Mouse (Mus musculus) ES-Bruce4 (cell line): ENCODE measurements around the gene Gm28305. TPM values are rescaled to one million over a fixed set of nuclear protein-coding genes. Genes with fewer than 3 reads are reported as not detected.

Experiments
- H3K27ac ChIP-seq: 2 replicates; pipeline ENCODE4 v1.5.1; 2012; ENCODE audit warnings: low read length, inconsistent platforms; ENCODE audit not compliant: insufficient read depth
- H3K27me3 ChIP-seq: 2 replicates; pipeline ENCODE4 v1.6.1; 2012; ENCODE audit warnings: mild to moderate bottlenecking, low read length, inconsistent platforms; ENCODE audit not compliant: control insufficient read depth, poor library complexity, insufficient read depth, severe bottlenecking
- H3K36me3 ChIP-seq: 2 replicates; pipeline ENCODE4 v1.6.1; 2012; ENCODE audit warnings: inconsistent platforms, mild to moderate bottlenecking, low read length, moderate library complexity; ENCODE audit not compliant: control insufficient read depth, poor library complexity, insufficient read depth, severe bottlenecking
- H3K4me1 ChIP-seq: one replicate; pipeline ENCODE4 v1.8.1; 2011; ENCODE audit warnings: low read length; ENCODE audit not compliant: control insufficient read depth, insufficient read depth
- H3K4me3 ChIP-seq: 2 replicates; pipeline ENCODE4 v1.5.1; 2011; ENCODE audit warnings: low read depth, mild to moderate bottlenecking, low read length
- H3K9ac ChIP-seq: 2 replicates; pipeline ENCODE4 v1.6.1; 2012; ENCODE audit warnings: low read depth, mild to moderate bottlenecking, inconsistent platforms; ENCODE audit not compliant: poor library complexity, severe bottlenecking
- H3K9me3 ChIP-seq: replicated peaks from 2 replicates; pipeline ENCODE4 v1.6.1; 2012; ENCODE audit warnings: mild to moderate bottlenecking, low read length, inconsistent platforms; ENCODE audit not compliant: control insufficient read depth, poor library complexity, insufficient read depth, severe bottlenecking
- CTCF ChIP-seq: IDR thresholded peaks from one replicate; pipeline ENCODE4 v1.8.1; 2011; ENCODE audit warnings: low read depth, low read length
- EP300 ChIP-seq: IDR thresholded peaks from 2 replicates; pipeline ENCODE4 v1.6.1; 2011; ENCODE audit warnings: low read depth, low read length; ENCODE audit not compliant: insufficient read depth
- POLR2A ChIP-seq: IDR thresholded peaks from one replicate; pipeline ENCODE4 v1.8.1; 2011; ENCODE audit warnings: low read length; ENCODE audit not compliant: insufficient read depth
- polyA plus RNA-seq: library from polyadenylated mRNA; stranded (reverse); fragments of >200 nt; gene quantifications from 2 replicates; pipeline ENCODE4 v1.2.4, GENCODE M21; 2011; ENCODE audit warnings: low read depth; ENCODE audit not compliant: missing spikeins, insufficient read depth, insufficient read length

The Gm28305 gene
- polyA plus RNA-seq, 1 experiment = not detected

DNA sequence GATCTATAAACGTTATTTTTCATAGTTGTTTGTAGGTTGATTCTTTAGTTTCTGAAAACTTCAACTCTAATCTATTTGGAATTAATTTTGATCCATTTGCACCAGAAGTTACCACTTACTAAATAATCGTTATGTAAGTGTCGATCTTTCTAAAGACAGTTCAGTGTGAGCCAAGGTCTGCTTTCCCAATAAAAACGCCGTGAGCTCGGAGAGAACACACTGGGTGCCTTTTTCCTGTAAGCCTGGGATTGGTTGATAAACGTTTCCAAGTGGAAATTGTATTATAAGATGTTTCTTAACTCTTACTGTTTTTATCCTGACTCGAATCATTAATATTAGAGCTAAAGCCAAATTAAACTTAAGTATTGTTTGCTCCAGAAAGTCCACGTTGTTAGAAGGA is 66.5 kb downstream of the Gm28305 start:
- H3K27me3 ChIP-seq = no peaks in the 10 kb centered on the region
- H3K4me3 ChIP-seq = no peak overlapping the region
- no peak for TF ChIP-seq CTCF
- TF ChIP-seq POLR2A = no peak
- TF ChIP-seq EP300 = no peak
- no peaks in the 10 kb centered on the region for H3K36me3 ChIP-seq
- peaks cover 9% of the 10 kb centered on the region for H3K9me3 ChIP-seq
- peaks cover 6% of the 10 kb centered on the region for H3K4me1 ChIP-seq
- H3K27ac ChIP-seq = no peak overlapping the region
- no peak overlapping the region for H3K9ac ChIP-seq

- TF ChIP-seq POLR2A (no peak), CTCF (no peak), EP300 (no peak)
- Histone ChIP-seq H3K9ac (no peak overlapping the region), H3K27ac (no peak overlapping the region), H3K9me3 (peaks cover 9% of the 10 kb centered on the region), H3K4me3 (no peak overlapping the region), H3K36me3 (no peaks in the 10 kb centered on the region), H3K27me3 (no peaks in the 10 kb centered on the region), H3K4me1 (peaks cover 4% of the 10 kb centered on the region)
Observed at GRCm38 (mm10) chr9:104107482-104107881, 67.0 kb downstream of the Gm28305 start.

DNA sequence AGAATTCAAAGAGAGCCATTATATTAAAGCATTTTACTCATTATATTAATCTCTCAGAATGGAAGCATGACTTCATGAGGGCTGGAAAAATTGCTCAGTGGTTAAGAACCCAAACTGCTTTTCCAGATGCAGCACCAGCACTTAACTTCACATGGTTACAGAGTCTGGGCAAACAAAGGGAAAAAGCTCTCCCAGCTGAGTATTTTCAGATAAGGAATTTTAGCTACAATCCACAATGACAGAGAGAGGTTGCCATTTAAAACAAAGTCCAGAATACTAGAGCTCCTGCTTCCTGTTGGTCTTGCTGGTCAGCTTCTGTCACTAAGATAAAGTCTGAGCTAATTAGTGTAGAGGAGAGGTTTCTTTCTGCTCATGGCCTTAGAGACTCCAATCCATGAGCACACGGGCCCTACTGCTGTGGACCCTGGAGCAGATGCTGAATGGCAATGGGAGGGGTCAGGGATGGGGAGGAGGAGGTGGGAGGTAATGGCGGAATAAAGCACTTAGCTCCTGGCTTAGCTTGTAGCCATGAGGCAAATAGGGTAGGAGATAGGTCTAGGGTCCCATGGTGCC is 68.2 kb downstream of the Gm28305 start:
- Histone ChIP-seq H3K27ac (no peak overlapping the region), H3K36me3 (no peaks in the 10 kb centered on the region), H3K27me3 (no peaks in the 10 kb centered on the region), H3K9me3 (peaks cover 9% of the 10 kb centered on the region), H3K9ac (no peak overlapping the region), H3K4me1 (no peaks in the 10 kb centered on the region), H3K4me3 (no peak overlapping the region)
- TF ChIP-seq POLR2A = no peak
- no peak for TF ChIP-seq EP300
- TF ChIP-seq CTCF = no peak

DNA sequence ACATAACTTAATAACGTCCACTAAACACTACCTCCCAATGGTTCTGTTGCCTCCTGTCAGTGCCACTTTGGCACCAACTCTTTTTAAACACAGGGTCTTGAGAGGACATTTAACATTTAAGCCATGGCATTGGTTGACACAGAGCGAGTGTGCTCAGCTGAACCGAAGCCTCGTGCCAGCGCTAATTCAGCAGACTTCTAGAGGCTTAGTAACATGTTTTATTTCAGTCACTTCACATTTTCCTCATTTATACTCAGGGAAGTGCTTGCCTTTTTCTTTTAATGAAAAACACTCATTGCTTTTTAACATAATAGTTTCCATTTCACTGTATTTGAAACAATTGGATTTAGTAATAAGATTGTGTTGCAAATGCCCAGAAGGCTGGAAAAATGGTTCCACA is 68.7 kb downstream of the Gm28305 start:
- no peak for TF ChIP-seq CTCF
- no peak for TF ChIP-seq POLR2A
- TF ChIP-seq EP300 = no peak
- Histone ChIP-seq H3K27me3 (no peaks in the 10 kb centered on the region), H3K36me3 (no peaks in the 10 kb centered on the region), H3K9ac (no peak overlapping the region), H3K9me3 (peaks cover 9% of the 10 kb centered on the region), H3K27ac (no peak overlapping the region), H3K4me1 (no peaks in the 10 kb centered on the region), H3K4me3 (no peak overlapping the region)

DNA sequence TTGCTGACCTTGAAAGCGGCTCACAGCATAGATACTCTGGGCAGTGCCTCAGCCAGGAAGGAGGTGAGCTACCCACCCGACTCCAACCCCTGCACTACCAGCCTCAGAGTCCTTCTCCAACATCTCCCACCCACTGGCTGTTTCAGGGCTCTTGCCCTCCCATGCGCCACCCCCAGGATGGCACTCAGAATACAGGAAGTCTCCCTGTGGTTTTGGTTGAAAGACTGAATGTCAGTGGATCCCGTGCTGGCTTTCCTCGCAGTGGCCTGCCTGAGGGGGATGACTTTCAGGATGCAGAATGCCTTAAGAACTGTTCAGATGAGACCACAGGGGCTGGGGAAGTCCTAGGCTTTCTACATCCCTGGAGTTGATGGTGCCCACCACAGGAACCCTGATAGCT is 82.6 kb downstream of the Gm28305 start:
- H3K27ac ChIP-seq = no peak overlapping the region
- no peak overlapping the region for H3K4me3 ChIP-seq

DNA sequence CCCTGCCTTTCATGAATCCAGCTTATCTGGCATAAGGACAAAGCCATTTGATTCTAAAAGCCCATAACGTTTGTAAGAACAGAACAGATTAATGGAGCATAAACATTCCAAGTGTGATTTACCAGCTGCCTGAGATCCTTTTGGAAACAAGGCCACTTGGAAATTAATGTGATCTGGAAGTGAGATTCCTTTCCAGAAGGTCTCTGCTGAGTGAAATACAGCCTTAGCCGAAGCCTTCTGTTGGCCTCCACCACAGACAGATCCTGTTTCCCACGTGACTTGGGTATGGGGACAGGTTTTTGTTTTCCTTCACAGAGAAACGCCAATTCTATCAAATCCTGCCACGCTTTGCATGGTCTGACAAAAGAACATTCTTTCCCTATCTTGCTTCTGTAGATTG is 83.2 kb downstream of the Gm28305 start:
- Histone ChIP-seq H3K9ac (no peak overlapping the region), H3K27ac (no peak overlapping the region), H3K9me3 (no peaks in the 10 kb centered on the region), H3K4me1 (peaks cover 2% of the 10 kb centered on the region), H3K36me3 (no peaks in the 10 kb centered on the region), H3K4me3 (no peak overlapping the region), H3K27me3 (no peaks in the 10 kb centered on the region)
- TF ChIP-seq CTCF = no peak
- no peak for TF ChIP-seq POLR2A
- no peak for TF ChIP-seq EP300

More for the DNA sequence above, 82.6 kb downstream of the Gm28305 start:
- TF ChIP-seq CTCF (peak; percentile 4), EP300 (no peak)
- Histone ChIP-seq H3K9ac (no peak overlapping the region), H3K9me3 (no peaks in the 10 kb centered on the region), H3K27me3 (no peaks in the 10 kb centered on the region), H3K36me3 (no peaks in the 10 kb centered on the region), H3K4me1 (peaks cover 2% of the 10 kb centered on the region)

Other genes with a start within 250 kb of the Gm28305 start
- gene Nphp3, start 38.1 kb upstream of the Gm28305 start, polyA plus RNA-seq = 26.8 and 29.4 TPM in 2 replicates
- 29.0 and 30.4 TPM in 2 replicates for gene Uba5, start 22.5 kb downstream of the Gm28305 start, polyA plus RNA-seq
- 36.6 and 40.5 TPM in 2 replicates for gene Acad11, start 22.7 kb downstream of the Gm28305 start, polyA plus RNA-seq
- 7.4 and 7.7 TPM in 2 replicates for gene Ackr4, start 86.3 kb downstream of the Gm28305 start, polyA plus RNA-seq
- 110 and 119 TPM in 2 replicates for gene Dnajc13, start 222.3 kb downstream of the Gm28305 start, polyA plus RNA-seq